Mouse (Mus musculus): ENCODE data around the gene Dpp9.

Gene Dpp9

DNA sequence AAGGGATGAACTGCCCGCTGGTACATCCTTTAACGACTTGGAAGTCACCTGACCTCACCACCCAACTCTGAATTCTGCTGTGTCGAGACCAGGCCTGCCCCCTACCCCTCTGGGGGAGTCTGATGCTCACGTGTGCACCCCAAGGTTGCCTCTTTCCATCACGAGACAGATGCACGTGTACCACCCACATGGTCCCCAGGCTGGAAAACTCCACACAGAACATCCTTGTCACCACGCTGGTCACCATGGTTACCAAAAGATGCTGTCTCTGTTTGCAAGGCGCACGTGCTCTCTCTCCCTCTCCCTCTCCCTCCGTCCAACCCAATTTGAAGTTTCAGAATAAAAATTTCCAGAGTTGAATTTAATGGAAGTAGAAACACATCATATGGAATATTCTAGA lies 11.2 kb upstream of the Dpp9 start:
- no peak for DNase-seq

DNA sequence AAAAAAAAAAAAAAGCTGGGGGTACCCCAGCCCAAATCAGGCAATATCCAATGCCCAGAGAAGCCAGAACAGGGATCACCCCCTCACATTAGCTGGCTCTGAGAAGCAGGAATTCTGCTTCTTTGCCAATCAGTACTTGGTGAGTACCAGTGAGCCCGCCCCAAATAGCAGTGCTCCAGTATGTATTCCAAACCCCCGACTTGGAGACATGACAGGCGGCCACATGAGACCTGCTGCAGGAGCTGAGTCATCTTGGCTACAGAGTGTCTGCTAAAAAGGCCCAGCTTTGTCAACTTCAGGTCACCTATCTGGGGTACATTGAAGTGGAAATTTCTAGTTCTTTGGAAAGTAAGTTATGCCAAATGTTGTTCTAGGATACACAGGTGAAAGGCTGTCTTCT lies 7.9 kb upstream of the Dpp9 start:
- DNase-seq: no peak

- DNase-seq: no peak
Observed at GRCm38 (mm10) chr17:56224916-56225315, 6.2 kb upstream of the Dpp9 start.

GRCm38 (mm10) chr17:56219805-56220204 lies 1.1 kb upstream of the Dpp9 start:
- peak; percentile 98 for DNase-seq

DNA sequence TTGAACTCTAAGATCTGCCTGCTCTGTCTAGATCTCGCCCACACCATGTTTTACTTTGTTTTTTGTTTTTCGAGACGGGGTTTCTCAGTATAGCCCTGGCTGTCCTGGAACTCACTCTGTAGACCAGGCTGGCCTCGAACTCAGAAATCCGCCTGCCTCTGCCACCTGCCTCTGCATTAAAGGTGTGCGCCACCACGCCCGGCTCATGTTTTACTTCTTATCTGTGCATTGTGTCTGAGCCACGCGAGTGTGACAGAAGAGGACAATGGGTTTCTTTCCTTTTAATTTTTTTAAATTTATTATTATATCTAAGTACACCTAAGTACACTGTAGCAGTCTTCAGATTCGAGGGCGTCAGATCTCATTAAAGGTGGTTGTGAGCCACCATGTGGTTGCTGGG lies 546 bp upstream of the Dpp9 start:
- DNase-seq: peak; percentile 88

DNA sequence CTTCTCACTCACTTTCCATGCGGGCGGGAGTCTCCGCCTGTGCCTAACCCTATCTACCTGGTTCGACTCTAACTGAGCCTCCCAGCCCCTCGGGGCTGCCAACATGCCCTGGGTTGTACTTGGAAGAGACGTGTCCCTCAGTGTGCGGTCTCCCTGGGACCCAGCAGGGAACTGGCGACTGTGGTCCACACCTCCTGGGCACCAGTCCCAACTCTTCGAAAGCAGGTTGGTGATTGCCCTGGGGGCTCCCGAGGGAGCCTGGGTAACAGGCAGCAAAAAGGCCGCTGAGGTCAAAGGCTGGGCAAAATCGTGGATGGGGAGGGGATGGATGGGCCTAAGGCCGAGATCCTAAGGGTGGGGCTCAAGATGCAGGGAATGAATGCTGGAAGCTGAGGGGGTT lies 1.0 kb downstream of the Dpp9 start:
- DNase-seq: peak; percentile 94

GRCm38 (mm10) chr17:56214229-56214628 lies 4.5 kb downstream of the Dpp9 start:
- DNase-seq: no peak

- DNase-seq: peak; percentile 81
Observed at GRCm38 (mm10) chr17:56212676-56213075, 6.0 kb downstream of the Dpp9 start.

- peak; percentile 98 for DNase-seq
Observed at GRCm38 (mm10) chr17:56211090-56211489, 7.6 kb downstream of the Dpp9 start.

DNA sequence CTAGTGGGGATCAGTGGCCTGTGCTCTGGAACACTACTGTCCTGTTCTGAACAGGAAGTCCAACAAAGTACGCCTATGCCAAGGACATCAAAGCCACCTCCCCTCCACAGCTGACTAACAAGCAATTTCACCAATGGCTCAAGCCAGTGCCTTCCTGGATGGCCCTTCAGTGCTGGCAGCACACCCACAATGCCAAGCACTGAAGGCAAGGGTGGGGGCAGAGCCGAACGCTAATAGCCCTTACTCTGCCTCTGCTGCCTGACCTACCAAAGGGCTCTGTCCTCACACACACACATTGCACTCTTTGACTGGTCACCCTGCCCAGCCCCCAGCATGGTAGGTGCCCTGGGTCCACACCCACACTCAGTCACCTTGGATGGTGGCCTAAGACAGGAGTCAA lies 9.9 kb downstream of the Dpp9 start:
- DNase-seq: peak; percentile 90

GRCm38 (mm10) chr17:56207963-56208530 lies 10.7 kb downstream of the Dpp9 start:
- DNase-seq: peak; percentile 86

DNA sequence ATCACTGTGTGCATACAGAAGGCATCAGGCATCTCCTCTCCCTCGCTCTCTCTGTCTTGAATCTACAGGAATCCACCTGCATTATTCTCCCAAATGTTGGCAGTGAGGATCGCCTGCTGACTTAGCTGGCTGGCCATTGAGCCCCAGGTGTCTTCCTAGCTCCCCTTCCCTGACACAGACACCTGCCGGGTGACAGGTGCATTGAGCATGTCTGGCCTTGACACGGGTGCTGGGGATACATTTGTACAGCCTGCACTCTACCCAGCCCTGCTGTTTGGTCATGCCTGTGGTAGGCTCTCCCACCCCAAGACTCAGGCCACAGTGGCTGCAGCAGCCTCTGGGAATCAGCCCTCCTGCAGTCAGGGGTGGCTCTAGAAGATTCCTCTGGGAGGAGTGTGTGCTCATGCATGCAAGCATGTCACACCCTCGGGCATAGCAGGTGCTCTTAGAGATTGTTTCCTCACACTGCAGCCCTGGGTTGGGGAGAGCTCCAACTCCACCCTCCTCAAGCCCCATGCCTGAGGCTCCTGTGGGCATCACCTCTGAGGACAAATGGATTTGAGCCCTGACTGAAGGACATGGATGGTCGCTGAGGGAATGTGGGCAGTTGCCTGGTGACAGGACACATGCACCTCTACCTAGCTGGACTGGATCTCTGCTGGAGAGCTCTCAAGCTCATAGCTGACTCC lies 11.6 kb downstream of the Dpp9 start:
- DNase-seq: peak; percentile 89

DNA sequence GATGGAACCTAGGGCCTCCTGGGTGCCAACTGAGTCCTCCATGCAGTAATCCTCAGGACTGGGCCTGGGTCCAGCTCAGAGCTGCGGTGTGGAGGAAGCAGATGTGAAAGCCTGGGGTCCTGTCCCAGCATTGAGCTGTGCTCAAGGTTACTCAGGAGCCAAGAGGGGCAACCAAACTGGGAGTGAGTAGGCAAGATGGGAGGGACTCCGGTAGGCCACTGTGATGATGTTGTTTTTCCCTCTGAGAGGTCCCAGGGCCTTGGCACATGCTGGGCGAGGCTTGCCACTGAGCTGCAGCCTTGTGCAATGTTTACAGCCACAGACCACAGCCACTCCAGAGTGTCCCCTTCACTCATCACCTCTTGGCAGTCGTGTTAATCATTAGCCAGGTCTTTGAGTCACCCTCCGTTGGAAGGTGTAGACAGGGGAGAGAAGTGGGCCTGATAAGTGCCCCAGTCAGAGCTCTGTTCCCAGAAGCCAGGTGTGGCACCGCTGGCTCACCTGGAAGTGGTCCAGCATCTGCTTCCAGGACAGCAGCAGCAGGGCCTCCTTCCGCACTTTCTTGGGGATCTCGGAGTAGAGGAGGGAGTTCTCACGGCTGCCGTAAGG lies 12.3 kb downstream of the Dpp9 start:
- peak; percentile 87 for DNase-seq

DNA sequence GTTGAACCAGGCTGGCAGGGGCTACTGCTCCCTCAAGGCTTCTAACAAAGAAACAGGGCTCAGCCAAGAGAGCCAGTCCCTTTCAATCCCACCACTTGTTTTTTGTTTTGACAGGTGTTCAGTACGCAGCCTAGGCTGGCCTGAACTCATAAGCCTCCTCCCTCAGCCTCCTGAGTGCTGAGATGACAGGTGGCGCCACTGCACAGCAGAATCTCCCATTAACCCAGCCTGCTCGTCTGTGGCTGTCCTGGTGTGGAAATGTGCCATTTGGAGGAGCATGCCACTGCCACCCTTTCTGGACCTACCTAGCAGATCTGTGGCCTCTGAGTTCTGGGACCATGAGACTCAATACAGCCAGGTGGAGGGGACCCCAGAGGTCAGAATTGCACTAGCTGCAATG lies 15.0 kb downstream of the Dpp9 start:
- DNase-seq: no peak

GRCm38 (mm10) chr17:56202476-56202875 lies 16.2 kb downstream of the Dpp9 start:
- DNase-seq: no peak

- no peak for DNase-seq
Observed at GRCm38 (mm10) chr17:56201642-56202041, 17.1 kb downstream of the Dpp9 start.

DNA sequence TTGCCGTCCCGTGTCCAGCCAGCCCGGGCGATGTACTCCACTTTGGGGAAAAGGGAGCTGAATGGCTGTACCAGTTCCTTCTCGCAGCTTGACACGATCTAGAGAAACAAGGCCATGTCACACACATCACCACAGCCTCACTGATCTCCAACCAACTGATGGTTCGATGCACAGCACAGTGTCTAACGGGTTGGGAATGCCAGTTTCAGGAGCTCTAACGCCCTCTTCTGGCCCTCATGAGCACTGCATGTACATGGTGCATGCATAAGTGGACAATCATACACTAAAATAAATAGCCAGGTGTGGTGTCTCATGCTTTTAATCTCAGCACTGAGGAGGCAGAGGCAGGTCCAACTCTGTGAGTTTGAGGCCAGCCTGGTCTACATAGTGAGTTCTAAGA lies 18.1 kb downstream of the Dpp9 start:
- DNase-seq: no peak

- no peak for DNase-seq
Observed at GRCm38 (mm10) chr17:56196860-56197259, 21.8 kb downstream of the Dpp9 start.

DNA sequence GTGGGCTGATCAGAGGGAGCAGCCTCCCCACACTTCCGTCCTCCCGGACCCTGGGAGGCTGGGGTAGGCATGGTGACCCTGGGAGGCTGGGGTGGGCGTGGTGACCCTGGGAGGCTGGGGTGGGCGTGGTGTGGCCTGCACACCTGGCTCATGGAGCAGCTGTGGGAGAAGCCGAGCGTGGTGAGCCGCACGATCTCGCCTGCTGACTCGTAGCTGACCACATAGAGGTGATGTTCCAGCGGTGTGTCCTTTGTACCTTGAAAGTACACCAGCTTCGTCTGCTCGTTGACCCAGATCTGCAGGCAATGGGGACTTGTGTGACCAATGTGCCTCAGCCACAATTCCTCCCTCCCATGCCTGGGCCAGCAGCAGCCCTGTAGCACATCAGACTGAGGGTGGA lies 23.9 kb downstream of the Dpp9 start:
- no peak for DNase-seq

DNA sequence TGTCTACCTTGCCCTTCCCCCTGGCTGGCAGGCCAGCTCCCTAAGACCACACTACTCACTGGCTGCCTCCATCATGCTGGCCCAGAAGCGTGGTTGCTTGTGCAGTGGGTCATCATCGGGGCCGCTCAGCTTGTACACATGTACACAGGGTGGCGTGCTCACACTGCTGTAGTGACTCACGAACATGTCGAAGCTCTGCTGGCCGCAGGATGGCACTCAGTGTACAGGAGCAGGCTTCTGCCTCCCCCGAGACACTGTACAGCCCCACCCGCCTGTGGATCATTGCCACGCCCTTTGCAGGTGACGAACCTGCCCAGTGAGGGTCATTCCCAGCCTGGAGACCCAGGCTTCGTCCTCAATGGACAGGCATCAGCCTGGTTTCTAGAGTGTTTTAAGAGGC lies 24.3 kb downstream of the Dpp9 start:
- no peak for DNase-seq

GRCm38 (mm10) chr17:56191266-56191665 lies 27.4 kb downstream of the Dpp9 start:
- DNase-seq: no peak

DNA sequence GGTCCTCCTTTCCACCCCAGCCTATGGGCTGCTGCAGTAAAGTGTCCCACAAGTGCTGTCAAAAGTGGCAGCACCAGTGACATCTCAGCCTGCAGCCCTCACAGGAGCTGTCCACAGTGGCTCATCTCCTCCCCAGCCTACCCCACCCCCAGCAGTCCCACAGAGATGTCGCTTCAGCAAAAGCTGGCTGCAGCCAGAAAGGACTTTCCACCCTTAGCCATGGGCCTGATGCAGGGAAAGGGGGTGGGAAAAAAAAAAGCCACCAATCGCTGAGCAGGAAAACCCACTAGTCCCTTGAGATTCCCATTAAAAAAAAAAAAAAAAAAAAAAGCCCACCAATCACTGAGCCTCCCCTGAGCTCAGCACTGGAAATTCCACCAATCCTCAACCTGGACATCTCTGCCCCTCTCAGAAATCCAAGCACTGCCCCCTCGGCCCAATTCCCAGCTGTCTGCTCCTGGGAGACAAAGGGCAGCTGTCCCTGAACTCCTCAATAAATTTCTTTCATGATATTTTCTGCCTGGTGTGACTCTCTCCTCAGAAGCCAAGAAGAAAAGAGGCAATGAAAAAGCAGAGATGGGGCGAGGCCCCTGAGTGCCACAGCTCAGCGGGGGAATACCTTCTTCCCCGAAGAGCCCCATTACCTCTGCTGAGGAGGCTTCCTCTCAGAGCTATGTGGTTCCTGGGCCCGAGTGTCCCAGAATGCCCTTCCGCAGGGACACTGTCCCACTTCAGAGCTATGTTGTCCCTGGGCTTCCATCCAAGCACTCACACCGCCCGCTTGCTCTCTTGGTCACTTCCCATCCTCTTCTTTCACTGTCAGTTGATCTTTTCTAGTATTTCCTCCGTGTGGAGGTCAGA lies 33.2 kb downstream of the Dpp9 start:
- peak; percentile 98 for DNase-seq

DNA sequence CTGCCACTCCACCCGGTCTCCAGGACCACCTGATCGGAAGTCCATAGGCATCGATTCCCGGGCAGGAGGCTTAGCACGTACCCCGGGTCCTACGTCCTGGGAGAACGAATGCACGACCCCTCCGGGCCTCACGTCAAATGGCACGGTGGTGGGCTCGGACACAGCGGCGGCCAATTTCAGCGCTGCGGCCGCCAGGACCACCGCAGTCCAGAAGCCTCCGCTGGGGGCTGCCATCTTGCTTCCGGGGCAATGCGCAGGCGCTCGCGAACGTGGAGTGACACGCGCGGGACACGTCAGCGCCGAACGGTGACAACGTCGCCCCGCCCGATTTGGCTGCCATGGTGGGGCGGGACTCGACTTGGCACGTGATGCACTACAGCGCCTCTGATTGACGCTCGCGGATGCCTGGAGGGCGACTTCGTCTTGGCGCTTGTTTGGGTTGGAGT lies 35.0 kb downstream of the Dpp9 start, which contains the start of gene Mydgf:
Gene Mydgf, minus strand, starts transcription at position 263 of the 446 bp plus-strand sequence.
- peak; percentile 99 for DNase-seq
